Mouse (Mus musculus): Measurements from ENCODE around the gene Clptm1. TPM values are rescaled to one million over a fixed set of nuclear protein-coding genes. Genes with fewer than 3 reads are reported as not detected.

Clptm1 gene
- polyA plus RNA-seq, 1 experiment from 2014 or later, result 147 TPM

GRCm38 (mm10) chr7:19686521-19686920, 21.7 kb upstream of the Clptm1 start:
- no peaks in the 10 kb centered on the region for H3K9me3 ChIP-seq (ENCODE audit: control insufficient read depth, low read length)
- H3K27ac ChIP-seq (ENCODE audit: low read depth, low read length), result no peak overlapping the region
- no peak overlapping the region for H3K9ac ChIP-seq (replicated peaks; ENCODE audit: low read depth, low read length)
- 88% methylated on average over 6 of the region's 6 CpGs for WGBS
- no peak for ATAC-seq (ENCODE audit: low read depth)
- no peaks in the 10 kb centered on the region for H3K36me3 ChIP-seq (ENCODE audit: control insufficient read depth, insufficient read depth, low read length)
- no peaks in the 10 kb centered on the region for H3K4me1 ChIP-seq (ENCODE audit: control insufficient read depth, insufficient read depth, low read length)
- no peaks in the 10 kb centered on the region for H3K27me3 ChIP-seq (ENCODE audit: control insufficient read depth, insufficient read depth, low read length)
- no peak overlapping the region for H3K4me2 ChIP-seq (ENCODE audit: low read depth, low read length)
- H3K4me3 ChIP-seq (ENCODE audit: low read depth, low read length), result no peak overlapping the region

GRCm38 (mm10) chr7:19685374-19685773, 20.5 kb upstream of the Clptm1 start:
- 55% methylated on average over 4 of the region's 4 CpGs for WGBS
- Histone ChIP-seq H3K4me2 (ENCODE audit: low read depth, low read length) (no peak overlapping the region), H3K27me3 (ENCODE audit: control insufficient read depth, insufficient read depth, low read length) (no peaks in the 10 kb centered on the region), H3K4me3 (ENCODE audit: low read depth, low read length) (no peak overlapping the region), H3K9ac (replicated peaks; ENCODE audit: low read depth, low read length) (no peak overlapping the region), H3K27ac (ENCODE audit: low read depth, low read length) (no peak overlapping the region), H3K4me1 (ENCODE audit: control insufficient read depth, insufficient read depth, low read length) (no peaks in the 10 kb centered on the region), H3K36me3 (ENCODE audit: control insufficient read depth, insufficient read depth, low read length) (no peaks in the 10 kb centered on the region), H3K9me3 (ENCODE audit: control insufficient read depth, low read length) (no peaks in the 10 kb centered on the region)
- ATAC-seq (ENCODE audit: low read depth), result no peak

DNA sequence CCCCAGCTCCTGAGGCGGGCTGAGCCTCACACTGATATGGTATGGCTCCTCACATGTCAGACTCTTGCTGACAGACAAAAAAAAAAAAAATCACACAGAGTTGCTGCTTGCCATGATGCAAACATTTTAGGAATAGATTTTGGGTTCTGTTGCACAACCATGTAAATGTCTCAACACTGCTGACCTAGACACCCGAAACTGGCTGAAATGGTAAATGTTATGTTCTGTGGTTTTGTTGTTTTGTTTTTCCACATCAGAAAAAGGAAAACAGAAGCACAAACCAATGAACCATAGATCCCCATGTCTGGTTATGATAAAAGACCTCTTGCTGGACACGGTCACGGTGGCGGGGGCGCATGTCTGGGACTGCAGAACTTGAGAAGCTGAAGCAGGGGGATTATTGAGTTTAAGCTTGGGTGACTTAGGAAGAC, 19.0 kb upstream of the Clptm1 start:
- Histone ChIP-seq H3K27me3 (ENCODE audit: control insufficient read depth, insufficient read depth, low read length) (no peaks in the 10 kb centered on the region), H3K4me2 (ENCODE audit: low read depth, low read length) (no peak overlapping the region), H3K36me3 (ENCODE audit: control insufficient read depth, insufficient read depth, low read length) (no peaks in the 10 kb centered on the region), H3K9me3 (ENCODE audit: control insufficient read depth, low read length) (no peaks in the 10 kb centered on the region), H3K9ac (replicated peaks; ENCODE audit: low read depth, low read length) (no peak overlapping the region), H3K27ac (ENCODE audit: low read depth, low read length) (no peak overlapping the region), H3K4me1 (ENCODE audit: control insufficient read depth, insufficient read depth, low read length) (no peaks in the 10 kb centered on the region), H3K4me3 (ENCODE audit: low read depth, low read length) (no peak overlapping the region)
- ATAC-seq (ENCODE audit: low read depth), result no peak
- 92% methylated on average over 6 of the region's 6 CpGs for WGBS

DNA sequence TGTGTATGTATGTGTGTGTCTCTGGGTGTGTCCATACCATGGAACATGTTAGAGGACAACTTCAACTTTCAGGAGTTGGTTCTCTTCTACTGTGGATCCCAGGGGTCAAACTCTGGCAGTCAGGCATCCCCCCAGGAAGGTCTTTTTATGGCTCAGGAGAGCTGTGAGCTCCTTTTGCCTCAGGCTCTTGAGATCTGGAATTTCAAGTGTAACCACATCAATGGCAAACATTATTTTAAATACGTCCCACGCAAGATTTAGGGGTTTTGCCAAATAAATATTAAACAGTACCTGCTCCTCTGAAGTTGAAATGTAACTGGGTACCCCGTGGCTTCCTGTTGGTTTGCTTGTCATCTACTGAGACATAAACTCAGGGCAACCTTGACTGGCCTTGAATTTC, 18.1 kb upstream of the Clptm1 start:
- Histone ChIP-seq H3K27me3 (ENCODE audit: control insufficient read depth, insufficient read depth, low read length) (no peaks in the 10 kb centered on the region), H3K27ac (ENCODE audit: low read depth, low read length) (no peak overlapping the region), H3K4me3 (ENCODE audit: low read depth, low read length) (no peak overlapping the region), H3K9me3 (ENCODE audit: control insufficient read depth, low read length) (no peaks in the 10 kb centered on the region), H3K4me1 (ENCODE audit: control insufficient read depth, insufficient read depth, low read length) (no peaks in the 10 kb centered on the region), H3K4me2 (ENCODE audit: low read depth, low read length) (no peak overlapping the region), H3K36me3 (ENCODE audit: control insufficient read depth, insufficient read depth, low read length) (no peaks in the 10 kb centered on the region), H3K9ac (replicated peaks; ENCODE audit: low read depth, low read length) (no peak overlapping the region)
- ATAC-seq (ENCODE audit: low read depth), result no peak
- WGBS, result 76% methylated on average over 3 of the region's 3 CpGs

GRCm38 (mm10) chr7:19681202-19681694, 16.4 kb upstream of the Clptm1 start, which contains the start of the genes Gm44805 and Apoc4:
TSS of gene Gm44805 (minus strand) at chr7:19681423.
TSS of gene Apoc4 (minus strand) at chr7:19681479.
- no peak within 1 kb of the TSS for H3K4me3 ChIP-seq (ENCODE audit: low read depth, low read length)
- H3K27ac ChIP-seq (ENCODE audit: low read depth, low read length), result no peak within 1 kb of the TSS
- no peaks in the 10 kb centered on the region for H3K36me3 ChIP-seq (ENCODE audit: control insufficient read depth, insufficient read depth, low read length)
- no peaks in the 10 kb centered on the region for H3K9me3 ChIP-seq (ENCODE audit: control insufficient read depth, low read length)
- WGBS, result 63% methylated on average over 8 of the region's 8 CpGs
- no peak within 1 kb of the TSS for H3K4me2 ChIP-seq (ENCODE audit: low read depth, low read length)
- no peak for ATAC-seq (ENCODE audit: low read depth)
- no peak within 1 kb of the TSS for H3K9ac ChIP-seq (replicated peaks; ENCODE audit: low read depth, low read length)
- no peaks in the 10 kb centered on the region for H3K4me1 ChIP-seq (ENCODE audit: control insufficient read depth, insufficient read depth, low read length)
- no peaks in the 10 kb centered on the region for H3K27me3 ChIP-seq (ENCODE audit: control insufficient read depth, insufficient read depth, low read length)

- Histone ChIP-seq H3K36me3 (ENCODE audit: control insufficient read depth, insufficient read depth, low read length) (no peaks in the 10 kb centered on the region), H3K9me3 (ENCODE audit: control insufficient read depth, low read length) (no peaks in the 10 kb centered on the region), H3K4me2 (ENCODE audit: low read depth, low read length) (no peak overlapping the region), H3K27me3 (ENCODE audit: control insufficient read depth, insufficient read depth, low read length) (no peaks in the 10 kb centered on the region), H3K4me3 (ENCODE audit: low read depth, low read length) (no peak overlapping the region), H3K9ac (replicated peaks; ENCODE audit: low read depth, low read length) (no peak overlapping the region), H3K4me1 (ENCODE audit: control insufficient read depth, insufficient read depth, low read length) (no peaks in the 10 kb centered on the region), H3K27ac (ENCODE audit: low read depth, low read length) (no peak overlapping the region)
- no peak for ATAC-seq (ENCODE audit: low read depth)
- 88% methylated on average over 2 of the region's 2 CpGs for WGBS
Observed at GRCm38 (mm10) chr7:19680702-19681101, 15.9 kb upstream of the Clptm1 start.

GRCm38 (mm10) chr7:19678901-19679300, 14.1 kb upstream of the Clptm1 start:
- H3K36me3 ChIP-seq (ENCODE audit: control insufficient read depth, insufficient read depth, low read length), result no peaks in the 10 kb centered on the region
- no peaks in the 10 kb centered on the region for H3K4me1 ChIP-seq (ENCODE audit: control insufficient read depth, insufficient read depth, low read length)
- H3K27ac ChIP-seq (ENCODE audit: low read depth, low read length), result no peak overlapping the region
- H3K9me3 ChIP-seq (ENCODE audit: control insufficient read depth, low read length), result no peaks in the 10 kb centered on the region
- WGBS, result 95% methylated on average over 3 of the region's 3 CpGs
- no peak overlapping the region for H3K9ac ChIP-seq (replicated peaks; ENCODE audit: low read depth, low read length)
- H3K4me3 ChIP-seq (ENCODE audit: low read depth, low read length), result no peak overlapping the region
- no peak for ATAC-seq (ENCODE audit: low read depth)
- no peak overlapping the region for H3K4me2 ChIP-seq (ENCODE audit: low read depth, low read length)
- no peaks in the 10 kb centered on the region for H3K27me3 ChIP-seq (ENCODE audit: control insufficient read depth, insufficient read depth, low read length)

- Histone ChIP-seq H3K9me3 (ENCODE audit: control insufficient read depth, low read length) (no peaks in the 10 kb centered on the region), H3K4me3 (ENCODE audit: low read depth, low read length) (no peak within 1 kb of the TSS), H3K27me3 (ENCODE audit: control insufficient read depth, insufficient read depth, low read length) (no peaks in the 10 kb centered on the region), H3K36me3 (ENCODE audit: control insufficient read depth, insufficient read depth, low read length) (no peaks in the 10 kb centered on the region), H3K27ac (ENCODE audit: low read depth, low read length) (no peak within 1 kb of the TSS), H3K9ac (replicated peaks; ENCODE audit: low read depth, low read length) (no peak within 1 kb of the TSS), H3K4me2 (ENCODE audit: low read depth, low read length) (no peak within 1 kb of the TSS), H3K4me1 (ENCODE audit: control insufficient read depth, insufficient read depth, low read length) (no peaks in the 10 kb centered on the region)
- no peak for ATAC-seq (ENCODE audit: low read depth)
- WGBS, result 80% methylated on average over 8 of the region's 8 CpGs
Observed at GRCm38 (mm10) chr7:19677872-19678271, 13.0 kb upstream of the Clptm1 start, which contains the start of gene Apoc2. TSS of gene Apoc2 (minus strand) at chr7:19677941.

- Histone ChIP-seq H3K4me1 (ENCODE audit: control insufficient read depth, insufficient read depth, low read length) (no peaks in the 10 kb centered on the region), H3K36me3 (ENCODE audit: control insufficient read depth, insufficient read depth, low read length) (no peaks in the 10 kb centered on the region), H3K4me2 (ENCODE audit: low read depth, low read length) (no peak overlapping the region), H3K9ac (replicated peaks; ENCODE audit: low read depth, low read length) (no peak overlapping the region), H3K4me3 (ENCODE audit: low read depth, low read length) (no peak overlapping the region), H3K27ac (ENCODE audit: low read depth, low read length) (no peak overlapping the region), H3K9me3 (ENCODE audit: control insufficient read depth, low read length) (no peaks in the 10 kb centered on the region), H3K27me3 (ENCODE audit: control insufficient read depth, insufficient read depth, low read length) (no peaks in the 10 kb centered on the region)
- ATAC-seq (ENCODE audit: low read depth), result no peak
- 81% methylated on average over 1 of the region's 1 CpGs for WGBS
Observed at GRCm38 (mm10) chr7:19676662-19677061, 11.8 kb upstream of the Clptm1 start.

All from neural tube, embryonic 14.5 days (tissue).